Mouse (Mus musculus) liver, embryonic 14.5 days (tissue): ENCODE measurements around the gene Tmem185b. TPM values are rescaled to one million over a fixed set of nuclear protein-coding genes. Genes with fewer than 3 reads are reported as not detected.

ENCODE experiments used
- ATAC-seq: fragments of 200-750 bp; cut with Nextera tagmentation; 2 replicates; pipeline ENCODE4 v1.8.0; 2017; ENCODE audit warnings: moderate number of reproducible peaks, mild to moderate bottlenecking, moderate library complexity; ENCODE audit not compliant: insufficient read depth
- DNase-seq, 3 experiments: peaks; one replicate each; pipeline ENCODE4 v3.0.0-alpha.2; 2012 to 2013; ENCODE audit warnings: low read depth in 3 of 3, low spot score in 3 of 3
- H3K27ac ChIP-seq: fragments of 300-500 bp; sonication (generic); 2 replicates; pipeline ENCODE4 v1.5.1; 2014; ENCODE audit warnings: moderate library complexity, mild to moderate bottlenecking, control low read depth, inconsistent platforms
- H3K27me3 ChIP-seq: fragments of 300-500 bp; sonication (generic); 2 replicates; pipeline ENCODE4 v1.6.1; 2014; ENCODE audit warnings: mild to moderate bottlenecking, low read length, moderate library complexity; ENCODE audit not compliant: control insufficient read depth, insufficient read depth
- H3K36me3 ChIP-seq: fragments of 300-500 bp; sonication (generic); replicated peaks from 2 replicates; pipeline ENCODE4 v1.6.1; 2014; ENCODE audit warnings: low read depth; ENCODE audit not compliant: control insufficient read depth, insufficient read depth
- H3K4me1 ChIP-seq, 2 experiments: fragments of 200-500 bp in 1 of 2; fragments of 300-500 bp in 1 of 2; sonication (generic) in 1 of 2; replicated peaks; 2 replicates each; pipeline ENCODE4 v1.6.1; 2012 to 2014; ENCODE audit warnings: antibody characterized with exemption in 1 of 2, inconsistent platforms in 1 of 2, low read length in 1 of 2; ENCODE audit not compliant: control insufficient read depth in 2 of 2, insufficient read depth in 2 of 2
- H3K4me2 ChIP-seq: fragments of 300-500 bp; sonication (generic); 2 replicates; pipeline ENCODE4 v1.6.1; 2014; ENCODE audit warnings: low read depth, mild to moderate bottlenecking, control low read depth, moderate library complexity
- H3K4me3 ChIP-seq, 2 experiments: fragments of 200-500 bp in 1 of 2; fragments of 300-500 bp in 1 of 2; sonication (generic) in 1 of 2; 2 replicates each; pipeline ENCODE4 v1.5.1; 2012 to 2014; ENCODE audit warnings: low read depth in 2 of 2, low read length in 2 of 2, mild to moderate bottlenecking in 2 of 2, control low read depth in 1 of 2, inconsistent platforms in 1 of 2, moderate library complexity in 1 of 2; ENCODE audit not compliant: insufficient read depth in 1 of 2
- H3K9ac ChIP-seq: fragments of 300-500 bp; sonication (generic); replicated peaks from 2 replicates; pipeline ENCODE4 v1.6.1; 2014; ENCODE audit warnings: mild to moderate bottlenecking, control low read depth, moderate library complexity
- H3K9me3 ChIP-seq: fragments of 300-500 bp; sonication (generic); 2 replicates; pipeline ENCODE4 v1.6.1; 2016; ENCODE audit warnings: low read length, mixed read lengths; ENCODE audit not compliant: control insufficient read depth
- CTCF ChIP-seq: IDR thresholded peaks from 2 replicates; pipeline ENCODE4 v1.5.1; 2016; ENCODE audit warnings: antibody characterized with exemption, low read depth, control low read depth
- EP300 ChIP-seq: IDR thresholded peaks from 2 replicates; pipeline ENCODE4 v1.6.1; 2016; ENCODE audit warnings: antibody characterized with exemption, low read depth
- WGBS: fragments of 180-500 bp; shearing (Covaris S2); extraction: QIAGEN DNeasy Blood & Tissue Kit; methylation state at CpG from one replicate; pipeline ENCODE4 v1.1.7; 2014; ENCODE audit not compliant: insufficient replicate concordance; 5-methylcytosine and 5-hydroxymethylcytosine counted together
- polyA plus RNA-seq, 2 experiments: library from polyadenylated mRNA; depleted of rRNA in 1 of 2; stranded (reverse) in 1 of 2; unstranded in 1 of 2; fragments of >200 nt; fragmentation: Nextera tagmentation in 1 of 2; extraction: Ambion mirVana in 1 of 2; gene quantifications; 2 replicates each; pipeline versions ENCODE4 v1.2.1 to v1.2.3; 2012 to 2014

Gene Tmem185b
- polyA plus RNA-seq, 2 experiments, result 5.9 to 6.0 TPM

GRCm38 (mm10) chr1:119555651-119556050, 29.7 kb downstream of the Tmem185b start:
- WGBS, result 59% methylated on average over 5 of the region's 5 CpGs
- Histone ChIP-seq H3K36me3 (no peaks in the 10 kb centered on the region), H3K27ac (no peak overlapping the region), H3K4me2 (no peak overlapping the region), H3K9me3 (no peaks in the 10 kb centered on the region), H3K9ac (no peak overlapping the region), H3K27me3 (no peaks in the 10 kb centered on the region), H3K4me1 (no peaks in the 10 kb centered on the region; a peak in 1 of 4 replicates), H3K4me3 (no peak overlapping the region)
- DNase-seq, result no peak
- ATAC-seq, result no peak
- TF ChIP-seq CTCF (no peak), EP300 (no peak)

DNA sequence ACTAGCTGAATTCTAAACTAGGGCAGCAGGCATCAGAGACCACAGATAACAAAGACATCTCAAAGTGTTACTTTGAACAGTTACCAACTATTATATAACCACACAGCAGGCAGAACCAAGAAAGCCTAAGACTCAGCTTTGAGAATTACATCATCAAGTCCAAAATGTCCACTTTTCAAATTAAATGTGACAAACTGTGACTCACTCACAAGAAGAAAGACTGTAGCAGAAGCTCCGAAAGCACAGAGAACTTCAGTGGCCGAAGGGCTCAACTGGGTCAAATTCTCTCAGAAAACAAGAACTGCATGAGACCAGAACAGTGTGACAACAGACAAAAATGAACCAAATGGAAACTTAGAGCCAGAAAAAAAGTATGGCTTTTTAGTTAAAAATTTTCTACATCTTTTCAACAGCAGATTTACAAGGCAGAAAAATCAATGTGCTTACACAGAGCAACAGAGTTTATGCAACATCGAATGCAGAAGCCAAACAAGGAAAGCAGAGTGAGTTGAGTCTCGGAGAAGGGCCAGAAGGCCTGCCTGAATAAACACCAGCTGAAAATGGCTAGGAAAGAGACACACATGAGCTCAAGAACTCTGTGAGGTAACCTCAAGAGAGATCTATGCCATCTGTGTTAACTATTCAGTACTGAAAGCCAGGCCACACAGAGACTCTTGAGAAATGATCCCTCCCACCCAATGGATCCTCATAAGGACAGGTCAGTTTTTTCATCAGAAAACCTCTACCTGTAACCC, 31.9 kb downstream of the Tmem185b start:
- 73% methylated on average over 4 of the region's 4 CpGs for WGBS
- DNase-seq, result no peak
- H3K9me3 ChIP-seq, result no peaks in the 10 kb centered on the region
- H3K4me1 ChIP-seq, result no peaks in the 10 kb centered on the region; a peak in 1 of 4 replicates
- H3K4me2 ChIP-seq, result no peak overlapping the region
- TF ChIP-seq CTCF, result no peak
- TF ChIP-seq EP300, result no peak
- no peak overlapping the region for H3K4me3 ChIP-seq
- H3K27ac ChIP-seq, result no peak overlapping the region
- H3K9ac ChIP-seq, result no peak overlapping the region
- no peaks in the 10 kb centered on the region for H3K27me3 ChIP-seq
- H3K36me3 ChIP-seq, result no peaks in the 10 kb centered on the region
- no peak for ATAC-seq

DNA sequence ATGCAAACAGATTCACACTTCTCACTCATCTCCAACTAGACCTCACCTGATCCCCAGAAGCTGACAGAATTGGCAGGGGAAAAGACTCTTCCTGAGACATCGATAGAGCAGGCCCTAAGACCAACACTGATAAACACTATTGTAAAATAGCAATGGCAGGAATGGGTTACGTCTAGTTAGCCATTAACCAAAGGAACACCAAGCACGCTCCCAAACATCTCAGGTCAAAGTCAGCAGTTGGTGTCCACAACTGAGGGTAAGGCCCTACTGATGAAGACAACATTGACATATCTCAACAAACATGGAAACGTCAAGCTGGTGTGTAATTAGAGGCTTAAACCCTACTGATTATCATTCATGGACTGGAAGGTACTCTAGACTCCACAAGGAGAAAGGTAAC, 39.6 kb downstream of the Tmem185b start:
- H3K4me3 ChIP-seq, result no peak overlapping the region
- TF ChIP-seq CTCF (no peak), EP300 (no peak)
- peaks cover 9 to 13% of the 10 kb centered on the region in 2 experiments for H3K4me1 ChIP-seq
- no peaks in the 10 kb centered on the region for H3K36me3 ChIP-seq
- DNase-seq, result no peak
- no peaks in the 10 kb centered on the region for H3K9me3 ChIP-seq
- no peak overlapping the region for H3K27ac ChIP-seq
- ATAC-seq, result no peak
- H3K9ac ChIP-seq, result no peak overlapping the region
- no peak overlapping the region for H3K4me2 ChIP-seq
- H3K27me3 ChIP-seq, result no peaks in the 10 kb centered on the region
- 69% methylated on average over 4 of the region's 4 CpGs for WGBS

- Histone ChIP-seq H3K36me3 (no peaks in the 10 kb centered on the region), H3K9ac (peak overlapping the region; percentile 21), H3K4me1 (peaks cover 13 to 21% of the 10 kb centered on the region in 2 experiments), H3K27ac (no peak overlapping the region), H3K4me2 (peak overlapping the region; percentile 45), H3K4me3 (no peak overlapping the region), H3K9me3 (no peaks in the 10 kb centered on the region), H3K27me3 (no peaks in the 10 kb centered on the region)
- 12% methylated on average over 1 of the region's 1 CpGs for WGBS
- TF ChIP-seq CTCF (no peak), EP300 (peak; percentile 46)
- peak in 2 of 3 experiments; percentile 31 to 41 for DNase-seq
- ATAC-seq, result peak; percentile 77; the same call in 1 of the 2 replicates
Measured at GRCm38 (mm10) chr1:119570134-119570533, 44.2 kb downstream of the Tmem185b start.

Other genes with a start within 250 kb of the Tmem185b start
- gene Inhbb, start 103.9 kb upstream of the Tmem185b start, polyA plus RNA-seq (2012; rRNA removed), result 0.08 and 0.09 TPM in 2 replicates
- 0.03 TPM in 2 replicates for gene Inhbb, start 103.9 kb upstream of the Tmem185b start, polyA plus RNA-seq (2014; fragmentation: Nextera tagmentation; extraction: Ambion mirVana)
- 8.7 and 11.6 TPM in 2 replicates for gene Ralb, start 21.4 kb upstream of the Tmem185b start, polyA plus RNA-seq (2012; rRNA removed)
- 25.7 and 26.0 TPM in 2 replicates for gene Ralb, start 21.4 kb upstream of the Tmem185b start, polyA plus RNA-seq (2014; fragmentation: Nextera tagmentation; extraction: Ambion mirVana)
- gene Epb41l5, start 122.8 kb downstream of the Tmem185b start, polyA plus RNA-seq (2012; rRNA removed), result 4.0 and 6.4 TPM in 2 replicates
- 12.9 and 13.1 TPM in 2 replicates for gene Epb41l5, start 122.8 kb downstream of the Tmem185b start, polyA plus RNA-seq (2014; fragmentation: Nextera tagmentation; extraction: Ambion mirVana)